Mouse (Mus musculus): ENCODE results near the gene Pnck. TPM values are rescaled to one million over a fixed set of nuclear protein-coding genes. Genes with fewer than 3 reads are reported as not detected.

Pnck gene
- total RNA-seq, 1 experiment = 2.0 TPM

DNA sequence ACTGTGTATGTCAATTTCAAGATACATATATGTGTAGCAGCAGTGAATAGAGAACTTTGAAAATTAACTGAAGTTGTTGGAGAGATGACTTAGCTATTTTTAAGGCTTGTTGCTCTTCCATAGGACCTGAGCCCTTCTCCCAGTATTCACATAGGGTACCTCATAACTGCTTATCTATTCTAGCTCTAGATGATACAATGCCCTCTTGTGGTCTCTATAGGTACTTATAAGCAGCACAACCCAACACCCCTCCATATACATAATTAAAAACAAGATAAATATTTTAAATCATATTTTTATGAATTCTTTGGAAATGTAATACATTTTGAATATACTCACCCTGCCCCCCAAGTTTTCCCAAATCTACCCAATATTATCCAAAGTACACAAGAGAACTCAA is 3.2 kb upstream of the Pnck start:
- TF ChIP-seq ZNF384 (IDR thresholded peaks at IDR 0.05; ENCODE audit: low read depth, low read length) = no peak
- TF ChIP-seq MAFK (IDR thresholded peaks at IDR 0.05; ENCODE audit: insufficient read depth, low read depth, low read length) = no peak

DNA sequence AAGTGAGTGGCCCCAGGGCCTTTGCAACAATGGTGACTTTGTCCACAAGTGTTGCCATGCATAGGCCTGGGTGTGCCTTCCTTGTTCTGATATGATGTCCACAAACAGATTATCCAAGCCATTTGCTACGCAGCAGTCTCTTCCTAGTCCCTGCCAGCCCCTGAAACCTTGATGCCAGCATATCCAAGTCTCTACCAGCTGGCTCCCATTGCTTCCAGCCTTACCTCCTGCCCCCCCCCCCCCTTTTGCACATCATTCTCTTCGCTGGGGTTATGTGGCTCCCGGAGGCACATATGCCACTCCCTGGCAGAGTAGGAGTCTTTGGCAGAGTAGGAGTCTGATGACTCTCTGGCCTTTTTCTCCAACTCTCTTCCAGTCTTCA is 358 bp upstream of the Pnck start:
- TF ChIP-seq MAFK (IDR thresholded peaks at IDR 0.05; ENCODE audit: insufficient read depth, low read depth, low read length) = no peak
- no peak for TF ChIP-seq HCFC1 (IDR thresholded peaks at IDR 0.05; ENCODE audit: borderline replicate concordance, insufficient read depth, low read length)
- no peak for TF ChIP-seq ZNF384 (IDR thresholded peaks at IDR 0.05; ENCODE audit: low read depth, low read length)
- no peak for TF ChIP-seq ZC3H11A (IDR thresholded peaks at IDR 0.05; ENCODE audit: borderline replicate concordance, low read depth, low read length)
- no peak for TF ChIP-seq CHD2 (IDR thresholded peaks at IDR 0.05; ENCODE audit: low read depth, low read length)

More for the DNA sequence above, 3.2 kb upstream of the Pnck start:
- Histone ChIP-seq H3K36me3 (ENCODE audit: control insufficient read depth, insufficient read depth, low read length, poor library complexity, severe bottlenecking) (no peaks in the 10 kb centered on the region), H3K9ac (ENCODE audit: insufficient read depth, low read depth, low read length, poor library complexity, severe bottlenecking) (no peak overlapping the region), H3K4me1 (ENCODE audit: control insufficient read depth in 2 of 2, insufficient read depth in 2 of 2, low read length in 2 of 2, poor library complexity in 1 of 2) (peaks cover 0 to 6% of the 10 kb centered on the region in 2 experiments; a peak in 1 of 4 replicates), H3K4me3 (ENCODE audit: insufficient read depth in 1 of 2, low read depth in 1 of 2, low read length in 2 of 2, poor library complexity in 1 of 2, severe bottlenecking in 1 of 2) (no peak overlapping the region), H3K27ac (ENCODE audit: insufficient read depth, low read depth, low read length, poor library complexity, severe bottlenecking) (no peak overlapping the region), H3K9me3 (ENCODE audit: control insufficient read depth, insufficient read depth, low read depth, low read length) (no peaks in the 10 kb centered on the region)
- DNase-seq (ENCODE audit: low read depth, low spot score) = no peak
- in situ Hi-C loops (cut with MboI; ENCODE audit: low sequenced_read_pairs in 2 of 2, unreplicated experiment in 2 of 2) = loop anchor here in 1 of 2 experiments (25.0 kb wide), 1 partner anchor 626 kb away; the partner anchor contains the start of gene Pnma5

DNA sequence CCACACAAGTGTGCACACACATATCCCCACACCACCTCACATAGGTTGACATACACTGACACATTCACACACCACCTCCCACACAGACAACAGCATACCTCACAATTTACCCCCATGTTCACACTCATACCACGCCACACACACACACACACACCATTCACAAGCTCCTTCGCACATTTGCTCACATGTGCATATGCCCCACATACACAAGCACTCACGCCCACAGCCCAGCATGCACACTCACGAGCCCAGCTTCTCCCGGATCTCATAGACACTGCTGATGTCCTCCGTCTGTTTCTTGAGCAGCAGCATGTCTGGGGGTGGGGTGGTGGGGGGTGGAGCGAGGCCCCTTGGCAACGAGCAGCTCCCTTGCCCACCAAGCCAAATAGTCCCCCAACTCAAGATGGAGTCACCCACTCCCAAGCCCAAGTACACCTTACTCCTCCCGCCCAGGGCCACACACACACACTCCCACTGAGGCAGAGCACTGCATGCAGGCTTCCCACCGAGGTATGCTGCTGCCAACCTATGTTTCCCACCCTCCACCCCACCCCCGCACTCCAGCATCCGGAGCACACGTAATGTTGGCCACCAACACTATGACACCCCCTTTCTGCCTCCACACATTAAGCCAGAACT is 862 bp downstream of the Pnck start:
- DNase-seq (ENCODE audit: low read depth, low spot score) = no peak
- no peak for TF ChIP-seq CHD2 (IDR thresholded peaks at IDR 0.05; ENCODE audit: low read depth, low read length)
- no peak for TF ChIP-seq ZNF384 (IDR thresholded peaks at IDR 0.05; ENCODE audit: low read depth, low read length)
- no peak for TF ChIP-seq MAFK (IDR thresholded peaks at IDR 0.05; ENCODE audit: insufficient read depth, low read depth, low read length)
- no peak for TF ChIP-seq ZC3H11A (IDR thresholded peaks at IDR 0.05; ENCODE audit: borderline replicate concordance, low read depth, low read length)
- no peak for TF ChIP-seq HCFC1 (IDR thresholded peaks at IDR 0.05; ENCODE audit: borderline replicate concordance, insufficient read depth, low read length)
- H3K36me3 ChIP-seq (ENCODE audit: control insufficient read depth, insufficient read depth, low read length, poor library complexity, severe bottlenecking) = no peaks in the 10 kb centered on the region
- H3K4me1 ChIP-seq (ENCODE audit: control insufficient read depth in 2 of 2, insufficient read depth in 2 of 2, low read length in 2 of 2, poor library complexity in 1 of 2) = peaks cover 0 to 7% of the 10 kb centered on the region in 2 experiments; a peak in 1 of 4 replicates
- H3K27ac ChIP-seq (ENCODE audit: insufficient read depth, low read depth, low read length, poor library complexity, severe bottlenecking) = no peak overlapping the region
- peak overlapping the region; percentile 23; the same call in 1 of the 2 replicates for H3K9ac ChIP-seq (ENCODE audit: insufficient read depth, low read depth, low read length, poor library complexity, severe bottlenecking)
- peak overlapping the region; percentile 56 to 69; a peak in 3 of 4 replicates for H3K4me3 ChIP-seq (ENCODE audit: insufficient read depth in 1 of 2, low read depth in 1 of 2, low read length in 2 of 2, poor library complexity in 1 of 2, severe bottlenecking in 1 of 2)
- H3K9me3 ChIP-seq (ENCODE audit: control insufficient read depth, insufficient read depth, low read depth, low read length) = no peaks in the 10 kb centered on the region
- in situ Hi-C loops (cut with MboI; ENCODE audit: low sequenced_read_pairs in 2 of 2, unreplicated experiment in 2 of 2) = loop anchor here in 1 of 2 experiments (10.0 to 25.0 kb wide), 2 partner anchors 84 to 622 kb away; partner anchors contain the start of gene Pnma5

More for the DNA sequence above, 358 bp upstream of the Pnck start:
- Histone ChIP-seq H3K9ac (ENCODE audit: insufficient read depth, low read depth, low read length, poor library complexity, severe bottlenecking) (peak overlapping the region; percentile 33; the same call in 1 of the 2 replicates), H3K4me1 (ENCODE audit: control insufficient read depth in 2 of 2, insufficient read depth in 2 of 2, low read length in 2 of 2, poor library complexity in 1 of 2) (peaks cover 0 to 7% of the 10 kb centered on the region in 2 experiments; a peak in 1 of 4 replicates), H3K4me3 (ENCODE audit: insufficient read depth in 1 of 2, low read depth in 1 of 2, low read length in 2 of 2, poor library complexity in 1 of 2, severe bottlenecking in 1 of 2) (peak overlapping the region; percentile 52 to 69; a peak in 3 of 4 replicates), H3K27ac (ENCODE audit: insufficient read depth, low read depth, low read length, poor library complexity, severe bottlenecking) (no peak overlapping the region), H3K9me3 (ENCODE audit: control insufficient read depth, insufficient read depth, low read depth, low read length) (no peaks in the 10 kb centered on the region), H3K36me3 (ENCODE audit: control insufficient read depth, insufficient read depth, low read length, poor library complexity, severe bottlenecking) (no peaks in the 10 kb centered on the region)
- no peak for DNase-seq (ENCODE audit: low read depth, low spot score)
- in situ Hi-C loops (cut with MboI; ENCODE audit: low sequenced_read_pairs in 2 of 2, unreplicated experiment in 2 of 2) = loop anchor here in 1 of 2 experiments (25.0 kb wide), 1 partner anchor 623 kb away; the partner anchor contains the start of gene Pnma5

DNA sequence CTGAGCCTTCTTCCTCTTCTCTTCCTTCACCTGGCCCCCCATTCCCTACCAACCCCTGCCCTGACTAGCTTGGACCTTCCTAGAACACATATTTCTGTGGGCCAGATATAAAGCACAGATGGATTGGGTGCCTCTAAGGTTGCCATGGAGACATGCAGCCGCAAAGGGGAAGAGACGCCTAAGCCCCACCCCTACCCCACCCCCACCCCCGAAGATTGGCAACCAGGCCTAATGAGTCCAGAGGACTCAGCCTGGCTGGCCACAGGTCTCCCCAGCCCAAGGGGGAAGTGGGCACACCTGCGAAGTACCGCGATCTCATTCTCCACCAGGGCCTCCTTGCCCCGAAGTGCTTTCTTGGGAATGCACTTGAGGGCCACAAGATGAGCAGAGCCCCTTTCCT is 1.5 kb downstream of the Pnck start:
- no peak overlapping the region for H3K4me3 ChIP-seq (ENCODE audit: insufficient read depth in 1 of 2, low read depth in 1 of 2, low read length in 2 of 2, poor library complexity in 1 of 2, severe bottlenecking in 1 of 2)
- H3K4me1 ChIP-seq (ENCODE audit: control insufficient read depth in 2 of 2, insufficient read depth in 2 of 2, low read length in 2 of 2, poor library complexity in 1 of 2) = peaks cover 0 to 7% of the 10 kb centered on the region in 2 experiments; a peak in 1 of 4 replicates
- H3K9me3 ChIP-seq (ENCODE audit: control insufficient read depth, insufficient read depth, low read depth, low read length) = no peaks in the 10 kb centered on the region
- no peak overlapping the region for H3K9ac ChIP-seq (ENCODE audit: insufficient read depth, low read depth, low read length, poor library complexity, severe bottlenecking)
- H3K36me3 ChIP-seq (ENCODE audit: control insufficient read depth, insufficient read depth, low read length, poor library complexity, severe bottlenecking) = no peaks in the 10 kb centered on the region
- TF ChIP-seq MAFK (IDR thresholded peaks at IDR 0.05; ENCODE audit: insufficient read depth, low read depth, low read length) (no peak), HCFC1 (IDR thresholded peaks at IDR 0.05; ENCODE audit: borderline replicate concordance, insufficient read depth, low read length) (no peak), ZC3H11A (IDR thresholded peaks at IDR 0.05; ENCODE audit: borderline replicate concordance, low read depth, low read length) (no peak), ZNF384 (IDR thresholded peaks at IDR 0.05; ENCODE audit: low read depth, low read length) (no peak), CHD2 (IDR thresholded peaks at IDR 0.05; ENCODE audit: low read depth, low read length) (no peak)
- in situ Hi-C loops (cut with MboI; ENCODE audit: low sequenced_read_pairs in 2 of 2, unreplicated experiment in 2 of 2) = loop anchor here in 1 of 2 experiments (10.0 to 25.0 kb wide), 2 partner anchors 84 to 621 kb away; partner anchors contain the start of gene Pnma5
- DNase-seq (ENCODE audit: low read depth, low spot score) = no peak
- no peak overlapping the region for H3K27ac ChIP-seq (ENCODE audit: insufficient read depth, low read depth, low read length, poor library complexity, severe bottlenecking)

Measured in ES-E14 (cell line).